Mouse (Mus musculus) erythroblast, embryonic 14.5 days (primary cell): ENCODE results near the gene Plekhg4.

Experiments
- GATA1 ChIP-seq: IDR thresholded peaks from 2 replicates; pipeline ENCODE4 v1.6.1; 2012; ENCODE audit warnings: low read length, inconsistent platforms, mixed read lengths
- TAL1 ChIP-seq: IDR thresholded peaks from 3 replicates; pipeline ENCODE4 v1.6.1; 2012; ENCODE audit warnings: low read length, inconsistent platforms, mixed read lengths

DNA sequence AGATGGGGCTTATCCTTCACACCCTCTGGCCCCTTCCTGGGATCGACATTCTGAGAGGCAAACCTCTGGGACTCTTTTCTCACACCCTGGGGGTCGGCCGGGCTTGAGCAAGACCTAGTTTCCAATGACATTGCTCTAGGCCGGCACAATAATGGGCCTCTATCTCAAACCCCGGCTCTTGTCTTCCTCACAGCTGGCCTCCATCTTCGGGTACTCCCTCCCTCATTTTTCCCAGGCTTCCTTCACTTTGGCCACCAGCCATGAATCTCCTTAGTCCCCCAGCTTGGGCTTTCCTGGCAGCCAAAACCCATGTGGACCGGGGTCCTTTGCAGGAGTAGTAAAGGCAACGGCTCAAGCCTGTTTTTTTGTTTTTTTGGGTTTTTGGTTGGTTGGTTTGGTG lies 31.7 kb upstream of the Plekhg4 start:
- TF ChIP-seq TAL1: no peak
- TF ChIP-seq GATA1: no peak
